Mouse (Mus musculus): ENCODE measurements around the gene 1700102P08Rik. TPM values are rescaled to one million over a fixed set of nuclear protein-coding genes. Genes with fewer than 3 reads are reported as not detected.

The 1700102P08Rik gene
- 1 to 10 TPM in 1 of 2 experiments, not detected in 1; 1.6 TPM for polyA plus RNA-seq (2017; shearing (Covaris generic))

GRCm38 (mm10) chr9:108392676-108393075 lies at the start of gene 1700102P08Rik:
TSS of gene 1700102P08Rik (plus strand) at chr9:108392805.
- no peak for ATAC-seq

- no peak for ATAC-seq
These were observed 49.3 kb upstream of the 1700102P08Rik start for GRCm38 (mm10) chr9:108343331-108343730.

- no peak for ATAC-seq
These were observed 48.8 kb upstream of the 1700102P08Rik start for GRCm38 (mm10) chr9:108343835-108344234.

GRCm38 (mm10) chr9:108344471-108344870 lies 48.1 kb upstream of the 1700102P08Rik start:
- ATAC-seq: no peak

- no peak for ATAC-seq
These were observed 45.6 kb upstream of the 1700102P08Rik start for GRCm38 (mm10) chr9:108347024-108347423.

GRCm38 (mm10) chr9:108347540-108348289 lies 44.9 kb upstream of the 1700102P08Rik start, which contains the start of gene Usp4:
TSS of gene Usp4 (plus strand) at chr9:108347853.
- ATAC-seq: peak; percentile 92

- no peak for ATAC-seq
These were observed 44.3 kb upstream of the 1700102P08Rik start for GRCm38 (mm10) chr9:108348290-108348680.

- no peak for ATAC-seq
These were observed 42.9 kb upstream of the 1700102P08Rik start for GRCm38 (mm10) chr9:108349727-108350126.

- no peak for ATAC-seq
These were observed 14.4 kb upstream of the 1700102P08Rik start for GRCm38 (mm10) chr9:108378234-108378633.

GRCm38 (mm10) chr9:108378736-108379135 lies 13.9 kb upstream of the 1700102P08Rik start:
- no peak for ATAC-seq

- no peak for ATAC-seq
These were observed 13.3 kb upstream of the 1700102P08Rik start for GRCm38 (mm10) chr9:108379294-108379693.

GRCm38 (mm10) chr9:108381382-108381781 lies 11.2 kb upstream of the 1700102P08Rik start:
- no peak for ATAC-seq

- no peak for ATAC-seq
These were observed 7.6 kb upstream of the 1700102P08Rik start for GRCm38 (mm10) chr9:108385006-108385405.

- no peak for ATAC-seq
These were observed 5.8 kb upstream of the 1700102P08Rik start for GRCm38 (mm10) chr9:108386816-108387215.

GRCm38 (mm10) chr9:108388601-108389000 lies 4.0 kb upstream of the 1700102P08Rik start:
- no peak for ATAC-seq

- ATAC-seq: no peak
These were observed 3.4 kb upstream of the 1700102P08Rik start for GRCm38 (mm10) chr9:108389220-108389619.

GRCm38 (mm10) chr9:108394191-108394590 lies 1.6 kb downstream of the 1700102P08Rik start:
- ATAC-seq: no peak

GRCm38 (mm10) chr9:108395427-108395826 lies 2.8 kb downstream of the 1700102P08Rik start:
- no peak for ATAC-seq

- no peak for ATAC-seq
These were observed 5.7 kb downstream of the 1700102P08Rik start for GRCm38 (mm10) chr9:108398324-108398723.

GRCm38 (mm10) chr9:108401186-108401960 lies 8.8 kb downstream of the 1700102P08Rik start:
- no peak for ATAC-seq

GRCm38 (mm10) chr9:108403081-108403480 lies 10.5 kb downstream of the 1700102P08Rik start:
- no peak for ATAC-seq

- no peak for ATAC-seq
These were observed 11.8 kb downstream of the 1700102P08Rik start for GRCm38 (mm10) chr9:108404451-108404850.

GRCm38 (mm10) chr9:108409535-108409934 lies 16.9 kb downstream of the 1700102P08Rik start:
- no peak for ATAC-seq
